Mouse (Mus musculus): Measurements from ENCODE around the gene Cnn2. TPM values are rescaled to one million over a fixed set of nuclear protein-coding genes. Genes with fewer than 3 reads are reported as not detected.

Gene Cnn2
- total RNA-seq, 2 experiments from 2014 or later = 19.2 to 24.8 TPM

- intact Hi-C loops (cut with DNase I; ENCODE audit: low total_unique reads) = no loop called here
- peak; percentile 59 for DNase-seq
Observed at GRCm38 (mm10) chr10:79986232-79986878, 2.0 kb upstream of the Cnn2 start.

GRCm38 (mm10) chr10:79986963-79987362 lies 1.4 kb upstream of the Cnn2 start:
- intact Hi-C loops (cut with DNase I; ENCODE audit: low total_unique reads) = no loop called here
- peak; percentile 85 for DNase-seq

GRCm38 (mm10) chr10:79987771-79988505 lies 446 bp upstream of the Cnn2 start:
- intact Hi-C loops (cut with DNase I; ENCODE audit: low total_unique reads) = no loop called here
- peak; percentile 7 for DNase-seq

DNA sequence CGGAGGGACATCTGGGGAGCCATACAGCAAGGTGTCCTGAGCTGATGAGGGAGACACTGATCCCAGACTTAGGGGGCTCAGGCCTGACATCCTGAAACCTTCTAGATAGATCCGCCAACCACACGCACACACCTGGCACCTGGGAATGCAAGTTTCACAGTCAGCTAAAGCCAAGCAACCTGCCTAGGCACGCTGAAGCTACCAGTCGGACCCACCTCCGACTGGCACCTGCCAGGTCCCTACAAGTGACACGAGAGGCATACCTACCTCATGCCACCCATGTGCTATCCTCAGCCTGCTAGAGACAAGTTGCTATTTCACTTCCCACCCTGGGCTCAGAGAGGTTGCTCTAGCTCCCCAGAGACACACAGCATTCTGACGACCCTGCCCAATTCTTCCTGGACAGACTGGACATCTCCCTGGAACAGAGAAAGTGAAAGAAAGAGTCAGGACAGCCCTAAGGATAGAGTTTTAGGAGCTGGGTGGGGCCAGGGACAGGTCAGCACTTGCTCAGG lies 945 bp downstream of the Cnn2 start:
- intact Hi-C loops (cut with DNase I; ENCODE audit: low total_unique reads) = no loop called here
- DNase-seq = no peak

GRCm38 (mm10) chr10:79989870-79990269 lies 1.5 kb downstream of the Cnn2 start:
- intact Hi-C loops (cut with DNase I; ENCODE audit: low total_unique reads) = loop anchor here (5.0 kb wide), 2 partner anchors 47 to 127 kb away; partner anchors contain the start of genes Polr2e and Stk11
- DNase-seq = peak; percentile 50

- intact Hi-C loops (cut with DNase I; ENCODE audit: low total_unique reads) = loop anchor here (5.0 kb wide), 2 partner anchors 46 to 126 kb away; partner anchors contain the start of genes Polr2e and Stk11
- DNase-seq = no peak
Observed at GRCm38 (mm10) chr10:79991099-79991498, 2.7 kb downstream of the Cnn2 start.

GRCm38 (mm10) chr10:79991548-79991947 lies 3.2 kb downstream of the Cnn2 start:
- intact Hi-C loops (cut with DNase I; ENCODE audit: low total_unique reads) = loop anchor here (5.0 kb wide), 2 partner anchors 46 to 126 kb away; partner anchors contain the start of genes Polr2e and Stk11
- DNase-seq = no peak

- DNase-seq = no peak
- intact Hi-C loops (cut with DNase I; ENCODE audit: low total_unique reads) = loop anchor here (5.0 kb wide), 2 partner anchors 43 to 123 kb away; partner anchors contain the start of genes Polr2e and Stk11
Observed at GRCm38 (mm10) chr10:79994397-79995115, 6.2 kb downstream of the Cnn2 start.

- intact Hi-C loops (cut with DNase I; ENCODE audit: low total_unique reads) = no loop called here
Observed at GRCm38 (mm10) chr10:79995636-79996035, 7.3 kb downstream of the Cnn2 start.

DNA sequence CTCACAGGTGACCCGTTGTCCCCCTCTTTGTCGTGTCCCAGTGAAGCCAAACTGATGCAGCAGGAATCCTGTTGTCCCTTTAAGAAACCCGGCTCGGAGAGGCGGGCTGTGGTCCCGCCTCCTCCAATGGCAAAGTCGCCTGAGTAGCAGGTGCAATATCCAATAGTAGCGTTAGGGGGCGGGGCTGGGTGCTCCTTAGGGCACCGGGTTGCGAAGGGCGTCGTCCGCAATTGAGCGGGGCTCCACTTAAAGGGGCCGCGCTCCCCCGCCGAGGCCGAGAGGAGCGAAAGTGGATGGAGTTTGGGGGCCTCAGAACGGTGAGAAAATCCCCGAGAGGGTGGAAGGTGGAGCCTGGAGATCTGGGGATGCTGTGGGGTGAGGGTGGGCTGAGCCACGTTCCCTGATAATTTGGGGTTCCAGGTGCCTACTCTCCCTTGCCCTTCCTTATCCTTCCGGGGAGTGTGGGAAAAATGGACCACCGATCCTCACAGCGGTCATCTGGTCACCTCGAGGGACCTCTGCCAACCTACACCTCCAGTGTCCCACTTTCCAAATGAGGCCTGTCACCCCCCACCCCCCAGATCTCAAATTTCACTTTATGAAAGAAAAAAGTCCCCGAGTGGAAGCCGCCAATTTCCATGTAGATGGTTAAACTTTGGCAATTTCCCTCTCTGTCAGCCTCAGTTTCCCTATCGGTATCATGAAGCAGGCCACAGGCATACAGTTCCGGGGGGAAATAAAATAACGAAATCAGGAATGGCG lies 8.1 kb downstream of the Cnn2 start, which contains the start of gene Abca7:
TSS of gene Abca7 (plus strand) at position 223 of the 762 bp plus-strand sequence.
- intact Hi-C loops (cut with DNase I; ENCODE audit: low total_unique reads) = no loop called here
- DNase-seq = peak; percentile 97

More at GRCm38 (mm10) chr10:79995636-79996035, 7.3 kb downstream of the Cnn2 start:
- no peak for DNase-seq

GRCm38 (mm10) chr10:79997034-79997760 lies 8.8 kb downstream of the Cnn2 start:
- intact Hi-C loops (cut with DNase I; ENCODE audit: low total_unique reads) = no loop called here
- DNase-seq = peak; percentile 51

GRCm38 (mm10) chr10:79997819-79998218 lies 9.4 kb downstream of the Cnn2 start:
- intact Hi-C loops (cut with DNase I; ENCODE audit: low total_unique reads) = no loop called here
- DNase-seq = no peak

- no peak for DNase-seq
- intact Hi-C loops (cut with DNase I; ENCODE audit: low total_unique reads) = no loop called here
Observed at GRCm38 (mm10) chr10:80001945-80002344, 13.6 kb downstream of the Cnn2 start.

DNA sequence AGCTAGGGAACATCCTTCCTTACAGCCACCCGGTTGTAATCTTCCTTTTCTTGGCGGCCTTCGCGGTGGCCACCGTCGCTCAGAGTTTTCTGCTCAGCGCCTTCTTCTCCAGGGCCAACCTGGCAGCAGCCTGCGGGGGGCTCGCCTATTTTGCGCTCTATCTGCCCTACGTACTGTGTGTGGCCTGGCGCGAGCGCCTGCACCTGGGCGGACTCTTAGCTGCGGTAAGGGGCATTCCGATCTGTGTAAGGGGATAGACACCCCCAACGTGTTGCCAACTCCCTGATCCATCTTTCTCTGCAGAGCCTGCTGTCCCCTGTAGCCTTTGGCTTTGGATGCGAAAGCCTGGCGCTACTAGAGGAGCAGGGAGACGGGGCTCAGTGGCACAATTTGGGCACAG lies 14.4 kb downstream of the Cnn2 start:
- intact Hi-C loops (cut with DNase I; ENCODE audit: low total_unique reads) = no loop called here
- no peak for DNase-seq

GRCm38 (mm10) chr10:80003374-80004232 lies 15.2 kb downstream of the Cnn2 start:
- no peak for DNase-seq
- intact Hi-C loops (cut with DNase I; ENCODE audit: low total_unique reads) = no loop called here

DNA sequence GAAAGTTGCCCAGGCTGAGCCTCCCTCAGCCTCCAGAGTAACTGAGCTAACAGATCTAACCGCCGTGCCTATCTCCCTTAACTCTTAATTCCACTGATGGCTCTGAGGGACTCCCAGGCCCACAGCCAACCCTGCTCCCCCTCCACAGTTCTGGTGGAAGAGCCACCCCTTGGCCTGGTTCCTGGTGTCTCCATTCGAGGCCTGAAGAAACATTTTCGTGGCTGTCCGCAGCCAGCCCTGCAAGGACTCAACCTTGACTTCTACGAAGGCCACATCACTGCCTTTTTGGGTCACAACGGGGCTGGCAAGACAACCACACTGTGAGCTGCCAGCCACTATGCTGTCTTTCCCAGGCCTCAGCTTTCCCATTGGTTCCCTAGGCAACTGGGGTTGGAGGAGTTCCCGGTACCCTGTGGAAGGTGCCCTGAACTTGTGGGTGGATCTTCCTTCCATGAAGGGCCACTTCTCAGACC lies 15.9 kb downstream of the Cnn2 start:
- intact Hi-C loops (cut with DNase I; ENCODE audit: low total_unique reads) = no loop called here
- DNase-seq = no peak

GRCm38 (mm10) chr10:80011740-80012139 lies 23.4 kb downstream of the Cnn2 start:
- DNase-seq = no peak
- intact Hi-C loops (cut with DNase I; ENCODE audit: low total_unique reads) = no loop called here

All from gastrocnemius, postnatal 14 days (tissue).